Mouse (Mus musculus) ovary, adult 10 weeks (tissue): Measurements from ENCODE around the gene Gulp1. TPM values are rescaled to one million over a fixed set of nuclear protein-coding genes. Genes with fewer than 3 reads are reported as not detected.

Experiments used
- polyA plus RNA-seq: library from polyadenylated mRNA; stranded (reverse); fragments of 350-450 nt; fragmentation: Illumina TruSeq; extraction: RNeasy Lipid Tissue Mini Kit (QIAGEN cat#74804); gene quantifications from one replicate; pipeline ENCODE4 v1.2.3, GENCODE M21; 2014

Gene Gulp1
- polyA plus RNA-seq, result 84.5 TPM

GRCm38 (mm10) chr1:44551461-44552370 is at the start of gene Gulp1:
Gulp1 (plus strand) TSS chr1:44551511.

